7 mouse cellular contexts compared by ENCODE assay signal in the genomic region with DNA sequence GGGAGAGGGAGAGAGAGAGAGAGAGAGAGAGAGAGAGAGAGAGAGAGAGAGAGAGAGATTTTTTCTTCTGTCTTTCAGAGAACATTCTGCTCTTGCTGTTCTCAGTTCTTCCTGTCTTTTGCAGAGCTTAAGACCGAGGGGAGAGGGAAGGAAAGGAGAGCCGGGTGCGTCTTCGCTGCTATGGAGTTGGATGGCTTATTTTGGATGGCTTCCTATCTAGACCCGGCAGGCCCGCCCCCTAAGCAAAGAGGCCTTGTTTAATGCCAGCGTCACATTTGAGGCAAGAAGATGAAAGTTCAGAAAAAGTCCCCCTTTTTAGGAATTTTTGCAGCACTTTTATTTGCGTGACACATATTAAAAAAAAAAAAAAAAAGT. TPM values are rescaled to one million over a fixed set of nuclear protein-coding genes. Genes with fewer than 3 reads are reported as not detected.
DNase-seq lines count a peak whose midpoint lies in the region; ATAC-seq and TF ChIP-seq lines count a peak whose summit lies in the region.

No protein-coding gene starts in this region.

- no peak overlapping the region for H3K4me3 ChIP-seq in CH12.LX (replicated peaks in 1 of 3; ENCODE audit: low read depth in 2 of 3, low read length in 2 of 3, poor library complexity in 1 of 3)
- H3K4me3 ChIP-seq in ES-E14 (ENCODE audit: insufficient read depth in 1 of 2, low read depth in 1 of 2, low read length in 2 of 2, poor library complexity in 1 of 2, severe bottlenecking in 1 of 2): peak overlapping the region; percentile 4 to 19; a peak in 2 of 4 replicates
- peak overlapping the region; percentile 47 for H3K4me3 ChIP-seq in heart, embryonic 12.5 days
- 0 out of 2 replicates have a peak overlapping the region, but pooled peaks have one; percentile 5 for H3K4me3 ChIP-seq in limb, embryonic 11.5 days (ENCODE audit: low read depth, low read length)
- peak overlapping the region; percentile 40 for H3K4me3 ChIP-seq in midbrain, embryonic 13.5 days (replicated peaks)

- H3K4me2 ChIP-seq in CH12.LX (ENCODE audit: insufficient read depth, low read depth, poor library complexity, severe bottlenecking): peak overlapping the region; percentile 76
- H3K4me2 ChIP-seq in heart, embryonic 12.5 days: peak overlapping the region; percentile 74
- H3K4me2 ChIP-seq in limb, embryonic 11.5 days (ENCODE audit: low read depth, severe bottlenecking): peak overlapping the region; percentile 66
- H3K4me2 ChIP-seq in midbrain, embryonic 13.5 days (replicated peaks): peak overlapping the region; percentile 59

- H3K9ac ChIP-seq in CH12.LX (ENCODE audit: insufficient read depth, low read depth): no peak overlapping the region
- no peak overlapping the region; the same call in 1 of the 2 replicates for H3K9ac ChIP-seq in ES-E14 (ENCODE audit: insufficient read depth, low read depth, low read length, poor library complexity, severe bottlenecking)
- H3K9ac ChIP-seq in heart, embryonic 12.5 days: peak overlapping the region; percentile 63
- H3K9ac ChIP-seq in limb, embryonic 11.5 days (ENCODE audit: low read length): no peak overlapping the region; the same call in 1 of the 2 replicates
- peak overlapping the region; percentile 48 for H3K9ac ChIP-seq in midbrain, embryonic 13.5 days (replicated peaks)

- dilution Hi-C loops in CH12.LX (cut with MboI; ENCODE audit: extremely low pct_ligation_motif_present, extremely low pct_unique_long_range_greater_than_20kb, low sequenced_read_pairs): no loop called here

- in situ Hi-C loops in CH12.LX (cut with MboI; ENCODE audit: low pct_ligation_motif_present, low pct_unique_long_range_greater_than_20kb, low sequenced_read_pairs) (loop anchor here (5.0 to 25.0 kb wide), 4 partner anchors 149 to 572 kb away; a partner anchor contains a TSS), ES-E14 (cut with MboI; ENCODE audit: low sequenced_read_pairs in 2 of 2, unreplicated experiment in 2 of 2) (no loop called here)

- H3K9me3 ChIP-seq in CH12.LX (replicated peaks; ENCODE audit: low read length): no peaks in the 10 kb centered on the region
- no peaks in the 10 kb centered on the region for H3K9me3 ChIP-seq in ES-E14 (ENCODE audit: control insufficient read depth, insufficient read depth, low read depth, low read length)
- H3K9me3 ChIP-seq in heart, embryonic 12.5 days (replicated peaks): no peaks in the 10 kb centered on the region
- H3K9me3 ChIP-seq in limb, embryonic 11.5 days (ENCODE audit: control insufficient read depth, low read length): no peaks in the 10 kb centered on the region
- no peaks in the 10 kb centered on the region for H3K9me3 ChIP-seq in midbrain, embryonic 13.5 days

- H3K36me3 ChIP-seq in CH12.LX (replicated peaks in 1 of 2; ENCODE audit: control insufficient read depth in 1 of 2, insufficient read depth in 1 of 2, low read length in 1 of 2) (no peaks in the 10 kb centered on the region), ES-E14 (ENCODE audit: control insufficient read depth, insufficient read depth, low read length, poor library complexity, severe bottlenecking) (no peaks in the 10 kb centered on the region)
- no peaks in the 10 kb centered on the region for H3K36me3 ChIP-seq in heart, embryonic 12.5 days
- no peaks in the 10 kb centered on the region for H3K36me3 ChIP-seq in limb, embryonic 11.5 days (ENCODE audit: control insufficient read depth, insufficient read depth, low read length)
- H3K36me3 ChIP-seq in midbrain, embryonic 13.5 days: no peaks in the 10 kb centered on the region

- TF ChIP-seq EP300 in CH12.LX (IDR thresholded peaks at IDR 0.05; ENCODE audit: low read length): no peak

- DNase-seq in CH12.LX (ENCODE audit: extremely low read depth) (no peak), ES-E14 (ENCODE audit: low read depth, low spot score) (no peak)
- DNase-seq in limb, embryonic 11.5 days (ENCODE audit: low spot score): no peak
- no peak for DNase-seq in retina, embryonic 14.5 days (ENCODE audit: low spot score)
- DNase-seq in adrenal gland, adult 2 months: no peak

- H3K4me1 ChIP-seq in CH12.LX (ENCODE audit: control insufficient read depth in 1 of 2, insufficient read depth in 2 of 2) (peaks cover 13 to 49% of the 10 kb centered on the region in 2 experiments), ES-E14 (ENCODE audit: control insufficient read depth in 2 of 2, insufficient read depth in 2 of 2, low read length in 2 of 2, poor library complexity in 1 of 2) (peaks cover 0 to 19% of the 10 kb centered on the region in 2 experiments)
- peaks cover 48% of the 10 kb centered on the region for H3K4me1 ChIP-seq in heart, embryonic 12.5 days (replicated peaks)
- H3K4me1 ChIP-seq in limb, embryonic 11.5 days (ENCODE audit: control insufficient read depth, insufficient read depth, low read length): 0 out of 2 replicates have a peak, but pooled peaks cover 6% of the 10 kb centered on the region
- peaks cover 50% of the 10 kb centered on the region for H3K4me1 ChIP-seq in midbrain, embryonic 13.5 days (replicated peaks)

- no peaks in the 10 kb centered on the region for H3K27me3 ChIP-seq in CH12.LX (replicated peaks)
- H3K27me3 ChIP-seq in heart, embryonic 12.5 days (replicated peaks): no peaks in the 10 kb centered on the region
- H3K27me3 ChIP-seq in limb, embryonic 11.5 days (ENCODE audit: control insufficient read depth, insufficient read depth, low read length): no peaks in the 10 kb centered on the region
- H3K27me3 ChIP-seq in midbrain, embryonic 13.5 days: no peaks in the 10 kb centered on the region

- no peak for TF ChIP-seq CTCF in CH12.LX (conservative IDR thresholded peaks at IDR 0.05 in 1 of 2, IDR thresholded peaks at IDR 0.05 in 1 of 2; ENCODE audit: low read depth in 2 of 2, low read length in 2 of 2)

- H3K79me2 ChIP-seq in CH12.LX (replicated peaks; ENCODE audit: control insufficient read depth, extremely low read depth, insufficient read depth, poor library complexity, severe bottlenecking): no peaks in the 10 kb centered on the region

- no peak for TF ChIP-seq POLR2A in CH12.LX (IDR thresholded peaks at IDR 0.05; ENCODE audit: low read depth, low read length)

- ATAC-seq in heart, embryonic 12.5 days (ENCODE audit: insufficient number of reproducible peaks, low FRiP score): peak; percentile 70; the same call in 1 of the 2 replicates
- no peak for ATAC-seq in limb, embryonic 11.5 days (ENCODE audit: insufficient number of reproducible peaks, low FRiP score, low TSS enrichment, low read depth)
- no peak for ATAC-seq in midbrain, embryonic 13.5 days

- TF ChIP-seq RAD21 in CH12.LX (IDR thresholded peaks at IDR 0.05; ENCODE audit: low read depth, low read length): no peak

- 13% methylated on average over 8 of the region's 8 CpGs for WGBS in heart, embryonic 12.5 days
- 33% methylated on average over 8 of the region's 8 CpGs for WGBS in limb, embryonic 11.5 days
- 10% methylated on average over 8 of the region's 8 CpGs for WGBS in midbrain, embryonic 13.5 days

- H3K27ac ChIP-seq in CH12.LX (ENCODE audit: insufficient read depth, low read depth) (no peak overlapping the region), ES-E14 (ENCODE audit: insufficient read depth, low read depth, low read length, poor library complexity, severe bottlenecking) (no peak overlapping the region)
- peak overlapping the region; percentile 91 for H3K27ac ChIP-seq in heart, embryonic 12.5 days (ENCODE audit: poor library complexity, severe bottlenecking)
- no peak overlapping the region for H3K27ac ChIP-seq in limb, embryonic 11.5 days (replicated peaks; ENCODE audit: low read depth, low read length)
- H3K27ac ChIP-seq in midbrain, embryonic 13.5 days: peak overlapping the region; percentile 90

TF ChIP-seq in CH12.LX, 34 proteins besides CTCF, POLR2A, EP300 and RAD21:
- TF ChIP-seq TBP (conservative IDR thresholded peaks at IDR 0.05; ENCODE audit: low read depth, low read length): no peak
- no peak for TF ChIP-seq CHD2 (IDR thresholded peaks at IDR 0.05; ENCODE audit: low read length)
- TF ChIP-seq SMC3 (IDR thresholded peaks at IDR 0.05; ENCODE audit: low read depth, low read length): no peak
- no peak for TF ChIP-seq MEF2A (IDR thresholded peaks at IDR 0.05; ENCODE audit: borderline replicate concordance, low read depth, low read length)
- no peak for TF ChIP-seq ZKSCAN1 (IDR thresholded peaks at IDR 0.05; ENCODE audit: borderline replicate concordance, low read depth, low read length)
- TF ChIP-seq RCOR1 (conservative IDR thresholded peaks at IDR 0.05; ENCODE audit: low read depth, low read length): no peak

TF ChIP-seq in ES-E14, 5 proteins besides CTCF, POLR2A, EP300 and RAD21:
- TF ChIP-seq CHD2 (IDR thresholded peaks at IDR 0.05; ENCODE audit: low read depth, low read length): no peak
- no peak for TF ChIP-seq ZC3H11A (IDR thresholded peaks at IDR 0.05; ENCODE audit: borderline replicate concordance, low read depth, low read length)
- no peak for TF ChIP-seq MAFK (IDR thresholded peaks at IDR 0.05; ENCODE audit: insufficient read depth, low read depth, low read length)
- TF ChIP-seq HCFC1 (IDR thresholded peaks at IDR 0.05; ENCODE audit: borderline replicate concordance, insufficient read depth, low read length): no peak

RNA-seq across cellular contexts. Expression of a gene that starts 30.0 kb away (rescaled TPM):
- 70.7 and 72.3 TPM in 2 replicates for total RNA-seq in CH12.LX (2012; rRNA removed)
- total RNA-seq in CH12.LX (2014; rRNA removed): 97.4 and 102 TPM in 2 replicates
- polyA plus RNA-seq in CH12.LX (2012; ENCODE audit: insufficient read length, low read depth): 51.8 and 54.2 TPM in 2 replicates
- 45.0 and 47.3 TPM in 2 replicates for total RNA-seq in ES-E14 (2012; rRNA removed)
- polyA plus RNA-seq in heart, embryonic 12.5 days (2016; fragmentation: Nextera tagmentation; extraction: Ambion mirVana): 94.1 and 110 TPM in 2 replicates
- polyA plus RNA-seq in limb, embryonic 11.5 days (2014; fragmentation: Nextera tagmentation; extraction: Ambion mirVana): 57.2 and 59.2 TPM in 2 replicates
- polyA plus RNA-seq in midbrain, embryonic 13.5 days (2015; fragmentation: Nextera tagmentation; extraction: Ambion mirVana): 58.4 and 58.8 TPM in 2 replicates
- 100 to 1,000 TPM; 138 to 192 TPM for total RNA-seq in adrenal gland, adult 2 months (2021)
- 67.4 and 80.6 TPM in 2 replicates for polyA plus RNA-seq in adrenal gland, adult 2 months (2012; rRNA removed)

Comparison
In these comparisons a context has a peak if more than half of its experiments do, and no peak if none do; other contexts are left out.
1. H3K27ac ChIP-seq: peak in heart, embryonic 12.5 days (single experiment) and midbrain, embryonic 13.5 days (single experiment); none in CH12.LX (single experiment), ES-E14 (single experiment) and limb, embryonic 11.5 days (single experiment).
2. H3K4me3 ChIP-seq: peak in ES-E14 (2 of 2), heart, embryonic 12.5 days (single experiment), limb, embryonic 11.5 days (single experiment) and midbrain, embryonic 13.5 days (single experiment); none in CH12.LX (0 of 3).
3. H3K9ac ChIP-seq: peak in heart, embryonic 12.5 days (single experiment) and midbrain, embryonic 13.5 days (single experiment); none in CH12.LX (single experiment), ES-E14 (single experiment) and limb, embryonic 11.5 days (single experiment).
4. Peak in every context shown above with its lines, with median percentiles within 50 percentile points of each other: H3K4me2 ChIP-seq.